Mouse (Mus musculus) embryonic facial prominence, embryonic 12.5 days (tissue): ENCODE data around the gene Gm5089. TPM values are rescaled to one million over a fixed set of nuclear protein-coding genes. Genes with fewer than 3 reads are reported as not detected.

Experiments
- ATAC-seq: fragments of 200-750 bp; cut with Nextera tagmentation; 2 replicates; pipeline ENCODE4 v1.8.0; 2017; ENCODE audit not compliant: insufficient number of reproducible peaks, insufficient read depth, low FRiP score, low TSS enrichment
- H3K27ac ChIP-seq: fragments of 300-500 bp; sonication (generic); 2 replicates; pipeline ENCODE4 v1.5.1; 2016; ENCODE audit warnings: mild to moderate bottlenecking
- H3K27me3 ChIP-seq: fragments of 300-500 bp; sonication (generic); 2 replicates; pipeline ENCODE4 v1.6.1; 2016; ENCODE audit warnings: mild to moderate bottlenecking, moderate library complexity
- H3K36me3 ChIP-seq: fragments of 300-500 bp; sonication (generic); 2 replicates; pipeline ENCODE4 v1.6.1; 2016; ENCODE audit warnings: mild to moderate bottlenecking
- H3K4me1 ChIP-seq: fragments of 300-500 bp; sonication (generic); 2 replicates; pipeline ENCODE4 v1.6.1; 2016
- H3K4me2 ChIP-seq: fragments of 300-500 bp; sonication (generic); replicated peaks from 2 replicates; pipeline ENCODE4 v1.6.1; 2016; ENCODE audit warnings: mild to moderate bottlenecking, moderate library complexity
- H3K4me3 ChIP-seq: fragments of 300-500 bp; sonication (generic); 2 replicates; pipeline ENCODE4 v1.5.1; 2016; ENCODE audit warnings: mild to moderate bottlenecking
- H3K9ac ChIP-seq: fragments of 300-500 bp; sonication (generic); 2 replicates; pipeline ENCODE4 v1.6.1; 2016; ENCODE audit warnings: mild to moderate bottlenecking, moderate library complexity
- H3K9me3 ChIP-seq: fragments of 300-500 bp; sonication (generic); 2 replicates; pipeline ENCODE4 v1.6.1; 2016; ENCODE audit warnings: mild to moderate bottlenecking, moderate library complexity
- WGBS: fragments of 180-500 bp; shearing (Covaris S2); methylation state at CpG from one replicate; pipeline ENCODE4 v1.1.7; 2016; 5-methylcytosine and 5-hydroxymethylcytosine counted together
- polyA plus RNA-seq: library from polyadenylated mRNA; unstranded; fragments of >200 nt; fragmentation: Nextera tagmentation; extraction: Ambion mirVana; gene quantifications from 2 replicates; pipeline ENCODE4 v1.2.1, GENCODE M21; 2016

The Gm5089 gene
- polyA plus RNA-seq, 1 experiment from 2014 or later = 0.38 TPM

DNA sequence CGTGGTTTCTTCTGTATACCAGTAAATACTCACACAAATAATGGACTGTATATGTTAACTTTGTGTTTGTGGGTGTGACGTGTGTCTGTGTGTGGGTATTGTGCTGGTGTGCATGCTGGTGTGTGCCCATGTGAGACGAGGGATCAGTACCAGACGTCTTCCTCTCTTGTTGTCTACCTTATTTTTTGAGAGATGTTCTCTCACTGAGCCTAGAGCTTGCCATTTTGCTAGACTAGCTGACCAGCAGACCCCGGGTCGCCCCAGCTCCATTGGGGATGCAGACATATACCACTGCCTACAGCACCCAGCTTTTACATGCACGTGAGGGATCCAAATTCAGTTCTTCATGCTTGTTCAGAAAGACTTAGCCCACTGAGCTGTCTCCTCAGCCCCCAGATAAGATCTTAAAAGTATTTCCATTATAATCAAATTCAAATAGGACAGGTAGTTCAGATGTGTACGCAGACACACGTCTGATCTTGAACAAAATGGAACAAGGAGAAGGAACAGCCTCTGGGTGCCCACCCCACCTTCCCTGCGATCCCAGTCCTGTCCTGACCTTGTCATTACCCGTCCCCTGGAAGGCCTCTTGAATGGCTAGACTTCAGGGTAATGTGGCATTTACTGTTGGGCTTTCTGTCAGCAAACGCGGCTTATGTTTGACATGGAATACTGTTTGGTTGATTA, 61.1 kb downstream of the Gm5089 start:
- no peak for ATAC-seq
- no peaks in the 10 kb centered on the region for H3K36me3 ChIP-seq
- whole genome bisulfite sequencing = 83% methylated on average over 13 of the region's 13 CpGs
- H3K9me3 ChIP-seq = no peaks in the 10 kb centered on the region
- H3K4me3 ChIP-seq = no peak overlapping the region
- H3K4me2 ChIP-seq = no peak overlapping the region
- H3K9ac ChIP-seq = no peak overlapping the region
- H3K27ac ChIP-seq = no peak overlapping the region
- no peaks in the 10 kb centered on the region for H3K4me1 ChIP-seq
- 0 out of 2 replicates have a peak, but pooled peaks cover 2% of the 10 kb centered on the region for H3K27me3 ChIP-seq

DNA sequence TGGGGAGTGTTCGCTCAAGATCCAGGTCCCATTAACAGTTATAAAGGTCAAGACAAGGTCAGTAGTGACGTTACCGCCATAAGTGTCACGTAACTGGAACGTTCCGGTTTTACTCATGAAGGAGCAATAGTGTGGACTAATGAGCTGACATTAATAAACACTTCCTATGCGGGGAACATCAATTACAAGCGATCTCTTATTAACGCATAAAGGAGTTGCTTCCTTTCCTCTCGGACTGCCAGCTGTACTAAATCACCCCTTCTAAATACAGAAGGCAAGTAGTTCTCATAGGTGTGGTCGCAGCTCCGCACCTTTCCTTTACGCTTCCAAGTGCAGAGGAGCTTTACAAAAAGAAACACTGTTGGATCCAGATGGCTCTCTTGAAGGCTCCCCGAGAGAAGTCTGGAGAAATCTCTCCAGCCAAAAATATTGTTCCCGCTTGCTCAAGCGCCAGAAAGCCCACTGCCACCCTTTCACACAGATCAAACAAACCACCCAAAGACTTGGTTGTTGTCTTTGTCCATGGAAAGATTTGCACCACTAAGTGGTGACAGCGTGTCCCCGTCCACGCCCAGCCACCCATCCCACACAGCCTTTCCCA, 62.4 kb downstream of the Gm5089 start:
- 0 out of 2 replicates have a peak, but pooled peaks cover 2% of the 10 kb centered on the region for H3K27me3 ChIP-seq
- ATAC-seq = no peak
- no peaks in the 10 kb centered on the region for H3K36me3 ChIP-seq
- H3K4me2 ChIP-seq = no peak overlapping the region
- H3K4me1 ChIP-seq = no peaks in the 10 kb centered on the region
- WGBS = 73% methylated on average over 19 of the region's 19 CpGs
- no peak overlapping the region for H3K9ac ChIP-seq
- no peaks in the 10 kb centered on the region for H3K9me3 ChIP-seq
- H3K27ac ChIP-seq = no peak overlapping the region
- no peak overlapping the region for H3K4me3 ChIP-seq

DNA sequence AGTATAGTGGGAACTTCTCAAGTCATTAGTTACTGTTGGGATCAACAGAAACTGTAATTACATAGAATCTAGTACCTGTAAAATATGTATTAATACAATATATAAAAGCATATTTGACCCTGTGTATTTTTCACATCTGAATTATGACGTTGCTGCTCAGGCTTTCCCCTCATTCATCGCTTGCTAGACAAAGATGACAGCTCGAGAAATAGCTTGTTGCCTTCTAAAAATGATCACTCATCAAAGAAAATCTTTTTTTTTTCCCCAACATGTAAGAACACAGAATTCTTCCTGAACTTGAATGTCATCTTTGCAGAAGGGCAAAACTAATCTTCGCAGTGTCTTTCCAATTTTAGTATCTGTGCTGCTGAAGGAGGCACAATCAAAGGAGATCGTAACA, 63.1 kb downstream of the Gm5089 start:
- Histone ChIP-seq H3K36me3 (no peaks in the 10 kb centered on the region), H3K4me2 (no peak overlapping the region), H3K4me3 (no peak overlapping the region), H3K27ac (no peak overlapping the region), H3K9me3 (no peaks in the 10 kb centered on the region), H3K4me1 (no peaks in the 10 kb centered on the region), H3K9ac (no peak overlapping the region), H3K27me3 (0 out of 2 replicates have a peak, but pooled peaks cover 2% of the 10 kb centered on the region)
- no peak for ATAC-seq
- 87% methylated on average over 5 of the region's 5 CpGs for whole genome bisulfite sequencing

DNA sequence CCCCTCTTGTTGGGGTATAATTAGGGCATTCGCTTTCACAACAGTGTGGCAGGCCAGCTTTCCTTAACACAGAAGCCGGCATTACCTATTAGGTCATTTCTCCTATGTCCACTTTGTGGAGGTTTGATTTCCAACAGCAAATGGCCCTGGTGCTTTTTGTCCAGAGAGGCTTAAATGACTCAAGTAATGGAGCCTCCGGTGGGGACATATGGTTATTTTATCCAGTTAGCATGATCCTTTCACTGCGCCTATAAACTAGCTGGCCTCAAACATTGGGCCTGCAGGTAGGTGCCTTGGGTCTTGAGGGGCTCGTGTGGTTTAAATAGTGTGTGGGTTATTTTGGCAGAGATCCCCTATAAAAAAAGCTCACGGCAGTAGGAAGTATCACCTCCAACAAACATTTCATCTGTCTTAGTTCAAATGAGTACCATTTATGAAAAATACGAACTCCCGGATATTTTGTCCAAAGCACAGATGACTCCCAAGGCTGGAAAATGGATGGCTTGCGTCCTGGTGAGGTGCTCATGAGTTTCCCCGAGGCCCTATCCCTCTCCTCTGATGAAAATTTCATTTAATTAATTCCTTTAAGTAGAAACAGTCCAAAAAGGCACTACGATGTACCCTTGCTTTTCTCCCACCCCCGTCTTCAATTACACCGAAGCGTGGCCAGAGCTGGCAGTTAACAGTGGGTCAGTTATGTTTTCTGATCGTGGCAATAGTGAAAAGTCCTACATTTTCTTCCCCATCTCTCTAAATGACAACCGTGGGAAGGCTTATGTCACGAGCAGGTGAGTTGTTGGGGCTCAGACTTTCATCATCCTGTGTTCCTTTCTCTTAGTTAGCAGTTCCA, 64.4 kb downstream of the Gm5089 start:
- Histone ChIP-seq H3K27ac (no peak overlapping the region), H3K9ac (no peak overlapping the region), H3K4me2 (no peak overlapping the region), H3K27me3 (0 out of 2 replicates have a peak, but pooled peaks cover 2% of the 10 kb centered on the region), H3K36me3 (no peaks in the 10 kb centered on the region), H3K9me3 (no peaks in the 10 kb centered on the region), H3K4me3 (no peak overlapping the region), H3K4me1 (no peaks in the 10 kb centered on the region)
- no peak for ATAC-seq
- WGBS = 75% methylated on average over 17 of the region's 17 CpGs

DNA sequence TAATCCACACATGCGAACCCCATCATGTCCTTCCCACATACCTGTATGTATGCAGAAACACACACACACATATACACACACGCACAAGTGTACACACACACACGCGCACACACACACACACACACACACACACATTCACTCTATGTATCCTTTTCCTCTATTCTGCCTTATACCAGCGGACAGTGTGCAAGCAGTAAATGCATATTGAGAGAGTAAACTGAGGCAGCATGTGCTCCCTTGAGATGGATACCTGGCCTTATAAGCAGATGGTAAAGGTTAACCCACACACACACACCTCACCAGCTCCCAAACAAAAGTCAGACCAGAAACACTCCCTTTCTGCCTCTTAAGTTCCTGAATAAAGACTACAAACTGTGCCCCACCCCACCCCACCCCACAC, 65.2 kb downstream of the Gm5089 start:
- Histone ChIP-seq H3K4me1 (no peaks in the 10 kb centered on the region), H3K9ac (no peak overlapping the region), H3K27me3 (0 out of 2 replicates have a peak, but pooled peaks cover 2% of the 10 kb centered on the region), H3K27ac (no peak overlapping the region), H3K36me3 (no peaks in the 10 kb centered on the region), H3K4me3 (no peak overlapping the region), H3K4me2 (no peak overlapping the region), H3K9me3 (no peaks in the 10 kb centered on the region)
- no peak for ATAC-seq
- WGBS = 88% methylated on average over 5 of the region's 5 CpGs

DNA sequence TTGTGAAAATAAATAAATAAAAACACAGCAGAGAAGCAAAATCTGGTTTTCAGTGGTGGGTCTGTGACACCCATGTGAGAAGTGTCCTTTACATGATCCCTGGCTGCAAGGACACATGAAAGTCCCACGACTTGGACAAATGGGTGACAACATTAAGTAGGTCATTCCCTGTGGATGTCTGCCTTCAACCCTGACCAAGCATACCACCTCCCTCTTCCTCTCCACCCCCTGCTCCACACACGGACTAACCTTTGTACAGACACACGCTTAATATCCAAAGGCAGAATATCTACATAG, 65.7 kb downstream of the Gm5089 start:
- Histone ChIP-seq H3K27ac (no peak overlapping the region), H3K4me2 (no peak overlapping the region), H3K4me1 (no peaks in the 10 kb centered on the region), H3K36me3 (no peaks in the 10 kb centered on the region), H3K4me3 (no peak overlapping the region), H3K9ac (no peak overlapping the region), H3K27me3 (0 out of 2 replicates have a peak, but pooled peaks cover 2% of the 10 kb centered on the region), H3K9me3 (no peaks in the 10 kb centered on the region)
- no peak for ATAC-seq
- WGBS = 82% methylated on average over 3 of the region's 3 CpGs

Other genes starting within 250 kb of the Gm5089 start
- 4.8 and 5.4 TPM in 2 replicates for gene Zic5, start 14.6 kb upstream of the Gm5089 start, polyA plus RNA-seq
- gene Zic2, start 24.3 kb upstream of the Gm5089 start, polyA plus RNA-seq = 3.7 and 4.9 TPM in 2 replicates
- not detected in 2 replicates for gene Gm10837, start 39.5 kb upstream of the Gm5089 start, polyA plus RNA-seq
- gene Pcca, start 83.2 kb upstream of the Gm5089 start, polyA plus RNA-seq = 35.3 and 36.5 TPM in 2 replicates